Mouse (Mus musculus): ENCODE results near the gene Kctd2. TPM values are rescaled to one million over a fixed set of nuclear protein-coding genes. Genes with fewer than 3 reads are reported as not detected.
A peak's percentile ranks its signal among the peaks of the same experiment; 100 is the strongest.

The Kctd2 gene
- polyA plus RNA-seq, 1 experiment: 13.6 TPM

DNA sequence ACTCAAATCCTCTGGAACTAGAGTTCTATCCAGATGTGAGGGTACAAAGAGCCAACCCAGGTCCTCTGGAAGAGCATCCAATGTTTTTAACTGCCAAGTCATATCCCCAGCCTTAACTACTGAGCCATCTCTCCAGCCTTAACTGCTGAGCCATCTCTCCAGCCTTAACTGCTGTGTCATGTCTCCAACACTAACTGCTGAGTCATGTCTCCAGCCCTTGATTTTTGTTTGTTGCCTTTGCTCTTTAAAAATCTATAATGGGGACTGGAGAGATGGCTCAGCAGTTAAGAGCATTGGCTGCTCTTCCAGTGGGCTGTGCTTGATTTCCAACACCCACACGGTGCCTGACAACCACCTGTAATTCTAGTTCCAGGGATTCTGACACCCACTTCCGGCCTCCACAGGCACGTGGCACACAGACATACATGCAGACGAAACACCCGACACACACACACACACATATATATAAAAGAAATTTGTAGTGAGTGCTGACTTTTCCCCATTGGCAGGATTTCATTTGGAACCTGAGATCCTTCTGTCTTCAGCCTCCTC lies 17.7 kb downstream of the Kctd2 start:
- TF ChIP-seq POLR2A (IDR thresholded peaks at IDR 0.05; ENCODE audit: control insufficient read depth, low read depth, low read length) (no peak), CTCF (IDR thresholded peaks at IDR 0.05; ENCODE audit: control insufficient read depth, insufficient read depth, insufficient replicate concordance, low read depth, low read length) (no peak)
- Histone ChIP-seq H3K4me3 (ENCODE audit: control insufficient read depth, low read depth, low read length) (no peak overlapping the region), H3K27ac (ENCODE audit: control insufficient read depth, insufficient read depth, low read depth, low read length) (no peak overlapping the region), H3K36me3 (ENCODE audit: control insufficient read depth, insufficient read depth, low read length) (no peaks in the 10 kb centered on the region), H3K27me3 (ENCODE audit: control insufficient read depth, insufficient read depth, low read length) (no peaks in the 10 kb centered on the region), H3K4me1 (ENCODE audit: control insufficient read depth, insufficient read depth, low read length) (peaks cover 15% of the 10 kb centered on the region)

DNA sequence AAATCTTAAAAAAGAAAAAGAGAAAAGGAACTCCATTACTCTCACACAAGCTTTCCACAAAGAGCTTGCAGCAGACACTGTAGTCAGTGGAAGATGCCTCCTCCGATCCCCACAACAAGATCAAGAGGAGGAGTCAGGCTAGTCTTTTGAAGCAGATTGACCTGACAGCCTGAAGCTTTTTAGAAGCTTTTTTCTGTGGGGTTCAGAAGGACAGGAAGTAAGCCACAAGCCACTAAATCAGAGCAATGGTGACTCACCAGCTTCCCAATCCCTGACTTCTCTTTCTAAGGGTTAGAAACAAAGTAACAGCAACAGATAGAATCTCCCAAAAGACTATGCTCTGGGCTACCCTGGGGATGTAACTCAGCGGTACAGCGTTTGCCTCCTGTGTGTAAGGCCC lies 19.4 kb downstream of the Kctd2 start:
- Histone ChIP-seq H3K4me3 (ENCODE audit: control insufficient read depth, low read depth, low read length) (peak overlapping the region; percentile 88), H3K36me3 (ENCODE audit: control insufficient read depth, insufficient read depth, low read length) (no peaks in the 10 kb centered on the region), H3K27ac (ENCODE audit: control insufficient read depth, insufficient read depth, low read depth, low read length) (no peak overlapping the region), H3K27me3 (ENCODE audit: control insufficient read depth, insufficient read depth, low read length) (no peaks in the 10 kb centered on the region), H3K4me1 (ENCODE audit: control insufficient read depth, insufficient read depth, low read length) (peaks cover 15% of the 10 kb centered on the region)
- TF ChIP-seq POLR2A (IDR thresholded peaks at IDR 0.05; ENCODE audit: control insufficient read depth, low read depth, low read length) (no peak), CTCF (IDR thresholded peaks at IDR 0.05; ENCODE audit: control insufficient read depth, insufficient read depth, insufficient replicate concordance, low read depth, low read length) (no peak)

DNA sequence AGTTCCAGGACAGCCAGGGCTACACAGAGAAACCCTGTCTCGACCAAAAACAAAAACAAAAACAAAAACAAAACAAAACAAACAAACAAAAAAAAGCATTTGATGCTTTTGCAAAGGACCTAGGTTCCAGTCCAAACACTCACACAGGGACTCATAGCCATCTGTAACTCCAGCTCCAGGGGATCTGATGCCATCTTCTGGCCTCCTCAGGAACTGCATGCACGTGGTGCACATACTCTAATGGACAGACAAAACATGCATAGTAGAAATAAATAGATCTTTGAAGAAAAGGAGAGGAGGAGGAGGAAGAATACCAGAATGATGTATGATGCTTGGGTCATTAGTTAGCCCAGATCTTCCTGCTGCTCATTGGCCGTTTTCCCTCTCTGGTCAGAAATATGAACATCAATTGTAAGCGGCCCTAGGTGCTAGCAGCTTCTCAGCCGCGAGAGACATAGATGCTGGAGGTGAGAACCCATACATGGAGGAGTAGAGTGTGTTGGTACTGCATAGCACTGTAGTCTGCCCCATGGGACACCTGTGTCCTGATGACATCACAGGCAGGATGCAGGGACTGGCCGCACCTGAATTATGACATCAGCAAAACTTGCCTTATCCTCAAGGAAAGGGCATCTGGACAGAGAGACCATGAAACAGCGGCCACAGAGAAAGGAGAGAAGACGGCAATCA lies 20.1 kb downstream of the Kctd2 start, which contains the start of gene Trim80:
Gene Trim80 (plus strand): TSS at position 640 of the 690 bp plus-strand sequence.
- peak within 1 kb of the TSS; percentile 51 for H3K27ac ChIP-seq (ENCODE audit: control insufficient read depth, insufficient read depth, low read depth, low read length)
- H3K4me3 ChIP-seq (ENCODE audit: control insufficient read depth, low read depth, low read length): peak within 1 kb of the TSS; percentile 88

DNA sequence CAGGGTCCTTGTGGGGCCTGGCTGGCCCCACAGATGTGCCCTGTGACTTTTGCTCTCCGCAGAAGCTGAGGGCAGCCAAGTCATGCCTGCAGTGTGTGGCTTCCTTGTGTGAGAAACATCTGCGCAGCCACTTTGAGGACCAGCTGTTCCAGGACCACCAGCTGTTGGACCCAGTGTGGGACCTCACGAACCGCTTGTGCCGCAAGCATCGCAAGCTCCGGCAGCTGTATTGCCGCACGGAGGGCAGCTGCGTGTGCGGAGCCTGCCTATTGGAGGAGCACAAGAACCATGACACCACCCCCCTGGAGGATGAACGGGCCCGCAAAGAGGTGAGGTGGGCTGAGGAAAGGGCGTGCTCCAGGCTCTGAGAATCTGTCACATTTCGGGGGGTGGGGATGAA lies 21.5 kb downstream of the Kctd2 start:
- Histone ChIP-seq H3K36me3 (ENCODE audit: control insufficient read depth, insufficient read depth, low read length) (no peaks in the 10 kb centered on the region), H3K27me3 (ENCODE audit: control insufficient read depth, insufficient read depth, low read length) (no peaks in the 10 kb centered on the region), H3K4me3 (ENCODE audit: control insufficient read depth, low read depth, low read length) (peak overlapping the region; percentile 88), H3K27ac (ENCODE audit: control insufficient read depth, insufficient read depth, low read depth, low read length) (peak overlapping the region; percentile 51), H3K4me1 (ENCODE audit: control insufficient read depth, insufficient read depth, low read length) (peaks cover 8% of the 10 kb centered on the region)
- TF ChIP-seq POLR2A (IDR thresholded peaks at IDR 0.05; ENCODE audit: control insufficient read depth, low read depth, low read length): 0 out of 2 replicates have a peak, but pooled peaks have one; percentile 39
- no peak for TF ChIP-seq CTCF (IDR thresholded peaks at IDR 0.05; ENCODE audit: control insufficient read depth, insufficient read depth, insufficient replicate concordance, low read depth, low read length)

More for the DNA sequence above, 20.1 kb downstream of the Kctd2 start, which contains the start of gene Trim80:
- Histone ChIP-seq H3K27me3 (ENCODE audit: control insufficient read depth, insufficient read depth, low read length) (no peaks in the 10 kb centered on the region), H3K36me3 (ENCODE audit: control insufficient read depth, insufficient read depth, low read length) (no peaks in the 10 kb centered on the region), H3K4me1 (ENCODE audit: control insufficient read depth, insufficient read depth, low read length) (peaks cover 15% of the 10 kb centered on the region)
- TF ChIP-seq POLR2A (IDR thresholded peaks at IDR 0.05; ENCODE audit: control insufficient read depth, low read depth, low read length) (peak; percentile 61; the same call in 1 of the 2 replicates), CTCF (IDR thresholded peaks at IDR 0.05; ENCODE audit: control insufficient read depth, insufficient read depth, insufficient replicate concordance, low read depth, low read length) (peak; percentile 58; the same call in 1 of the 2 replicates)

DNA sequence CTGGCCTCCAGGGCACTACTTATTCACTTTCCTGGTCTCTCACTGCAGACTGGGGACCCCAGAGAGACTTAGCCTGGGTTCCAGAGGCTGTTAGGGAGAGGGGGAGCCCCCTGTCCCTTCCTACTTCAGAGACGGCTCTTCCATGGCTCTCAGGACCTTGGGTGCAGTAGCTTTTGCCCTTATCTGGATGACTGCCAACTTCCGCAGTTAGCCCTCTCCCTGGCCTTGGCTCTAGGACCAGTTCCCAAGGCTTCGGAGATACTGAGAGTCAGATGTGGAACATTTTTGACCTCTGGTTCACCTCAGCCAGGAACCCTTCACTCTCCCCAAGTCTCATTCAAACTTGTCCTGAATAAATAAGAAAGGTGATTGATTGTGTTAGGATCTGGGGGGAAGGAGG lies 27.0 kb downstream of the Kctd2 start:
- no peaks in the 10 kb centered on the region for H3K36me3 ChIP-seq (ENCODE audit: control insufficient read depth, insufficient read depth, low read length)
- peaks cover 5% of the 10 kb centered on the region for H3K4me1 ChIP-seq (ENCODE audit: control insufficient read depth, insufficient read depth, low read length)
- no peaks in the 10 kb centered on the region for H3K27me3 ChIP-seq (ENCODE audit: control insufficient read depth, insufficient read depth, low read length)
- no peak overlapping the region for H3K4me3 ChIP-seq (ENCODE audit: control insufficient read depth, low read depth, low read length)
- peak overlapping the region; percentile 65 for H3K27ac ChIP-seq (ENCODE audit: control insufficient read depth, insufficient read depth, low read depth, low read length)
- TF ChIP-seq CTCF (IDR thresholded peaks at IDR 0.05; ENCODE audit: control insufficient read depth, insufficient read depth, insufficient replicate concordance, low read depth, low read length) (no peak), POLR2A (IDR thresholded peaks at IDR 0.05; ENCODE audit: control insufficient read depth, low read depth, low read length) (no peak)

DNA sequence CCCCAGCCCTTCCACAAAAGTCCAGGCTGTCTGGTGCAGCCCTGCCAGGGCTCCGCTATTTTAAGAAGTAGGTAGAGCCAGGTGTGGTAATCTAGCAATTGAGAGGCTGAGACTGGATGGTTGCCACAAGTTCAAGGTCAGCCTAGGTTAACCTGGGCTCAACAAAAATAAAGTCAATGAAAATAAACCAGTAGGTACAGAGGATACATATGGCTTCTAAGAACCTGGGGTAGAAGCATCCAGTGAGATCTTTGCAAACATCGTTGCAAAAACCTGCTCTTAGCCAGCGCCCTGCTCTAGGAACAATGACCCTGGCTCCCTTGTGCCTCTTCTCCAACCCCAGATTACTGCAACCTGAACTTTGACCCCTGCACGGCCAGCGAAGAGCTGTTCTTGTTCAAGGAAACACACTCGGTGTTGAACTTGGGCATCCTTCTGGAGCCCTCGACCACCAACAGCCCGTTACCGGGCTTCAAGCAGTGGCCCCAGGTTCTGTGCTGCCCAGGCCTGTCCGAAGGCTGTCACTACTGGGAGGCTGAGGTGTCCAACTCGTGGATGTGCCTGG lies 27.5 kb downstream of the Kctd2 start:
- Histone ChIP-seq H3K4me1 (ENCODE audit: control insufficient read depth, insufficient read depth, low read length) (peaks cover 5% of the 10 kb centered on the region), H3K27ac (ENCODE audit: control insufficient read depth, insufficient read depth, low read depth, low read length) (no peak overlapping the region), H3K4me3 (ENCODE audit: control insufficient read depth, low read depth, low read length) (no peak overlapping the region), H3K36me3 (ENCODE audit: control insufficient read depth, insufficient read depth, low read length) (no peaks in the 10 kb centered on the region), H3K27me3 (ENCODE audit: control insufficient read depth, insufficient read depth, low read length) (no peaks in the 10 kb centered on the region)
- TF ChIP-seq POLR2A (IDR thresholded peaks at IDR 0.05; ENCODE audit: control insufficient read depth, low read depth, low read length): no peak
- TF ChIP-seq CTCF (IDR thresholded peaks at IDR 0.05; ENCODE audit: control insufficient read depth, insufficient read depth, insufficient replicate concordance, low read depth, low read length): no peak

DNA sequence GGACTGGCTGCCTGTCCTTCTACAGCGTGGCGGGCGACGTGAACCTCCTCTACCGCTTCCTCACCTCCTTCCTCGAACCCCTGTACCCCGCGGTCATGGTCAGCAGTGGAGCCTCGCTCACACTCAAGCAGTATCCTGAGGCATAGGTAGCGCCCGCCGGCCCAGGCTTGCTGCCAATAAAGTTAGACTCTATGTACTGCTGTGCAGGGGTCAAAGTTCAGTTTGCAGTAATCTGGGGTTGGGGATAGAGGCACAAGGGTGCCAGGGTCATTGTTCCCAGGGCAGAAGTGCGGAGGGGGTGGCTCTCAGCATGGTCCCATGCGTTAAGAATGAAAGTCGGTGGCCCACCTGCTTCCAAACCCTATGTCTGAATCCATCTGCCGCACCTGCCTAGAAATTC lies 28.1 kb downstream of the Kctd2 start:
- H3K4me3 ChIP-seq (ENCODE audit: control insufficient read depth, low read depth, low read length): no peak overlapping the region
- TF ChIP-seq POLR2A (IDR thresholded peaks at IDR 0.05; ENCODE audit: control insufficient read depth, low read depth, low read length) (no peak), CTCF (IDR thresholded peaks at IDR 0.05; ENCODE audit: control insufficient read depth, insufficient read depth, insufficient replicate concordance, low read depth, low read length) (no peak)

More for the DNA sequence above, 28.1 kb downstream of the Kctd2 start:
- Histone ChIP-seq H3K27ac (ENCODE audit: control insufficient read depth, insufficient read depth, low read depth, low read length) (no peak overlapping the region), H3K27me3 (ENCODE audit: control insufficient read depth, insufficient read depth, low read length) (no peaks in the 10 kb centered on the region), H3K36me3 (ENCODE audit: control insufficient read depth, insufficient read depth, low read length) (no peaks in the 10 kb centered on the region), H3K4me1 (ENCODE audit: control insufficient read depth, insufficient read depth, low read length) (peaks cover 5% of the 10 kb centered on the region)
